9 mouse cellular contexts compared by ENCODE assay signal in genomic region chr7:134381407-134381861, GRCm38 (mm10). TPM values are rescaled to one million over a fixed set of nuclear protein-coding genes. Genes with fewer than 3 reads are reported as not detected.
DNase-seq lines count a peak whose midpoint lies in the region; ATAC-seq lines count a peak whose summit lies in the region.
"Had no signal": no experiment of that assay in that cellular context is flagged by ENCODE, and none has a peak within 500 bp of the region (broad histone marks: within the 10 kb centered on the region; RNA-seq: fewer than 3 reads in every experiment).

No protein-coding gene starts in this region.

- intact Hi-C loops in heart, postnatal 25 days (cut with DNase I) = no loop called here

- no peak for DNase-seq in forebrain, embryonic 10.5 days (ENCODE audit: extremely low spot score, low spot score)
- peak; percentile 5 for DNase-seq in WW6 (ENCODE audit: low read depth, low spot score)
- peak; percentile 34 for DNase-seq in heart, postnatal 25 days (ENCODE audit: low spot score)
- peak; percentile 84 to 86 for DNase-seq in left cerebral cortex, adult 18-20 months (ENCODE audit: low spot score in 2 of 2)
- peak; percentile 79 for DNase-seq in ovary, adult 18-20 months (ENCODE audit: low spot score)
- peak; percentile 59 to 85 for DNase-seq in urinary bladder, postnatal 4 days (ENCODE audit: low spot score in 2 of 2)

- peaks cover 16% of the 10 kb centered on the region for H3K4me1 ChIP-seq in forebrain, embryonic 15.5 days
- 0 out of 2 replicates have a peak, but pooled peaks cover 3% of the 10 kb centered on the region for H3K4me1 ChIP-seq in forebrain, embryonic 10.5 days
- H3K4me1 ChIP-seq in embryonic facial prominence, embryonic 13.5 days = peaks cover 30% of the 10 kb centered on the region
- H3K4me1 ChIP-seq: liver, embryonic 15.5 days had no signal

- 30% methylated on average over 4 of the region's 4 CpGs for WGBS in forebrain, embryonic 15.5 days
- 57% methylated on average over 4 of the region's 4 CpGs for WGBS in forebrain, embryonic 10.5 days
- WGBS in embryonic facial prominence, embryonic 13.5 days = 20% methylated on average over 4 of the region's 4 CpGs

- no peaks in the 10 kb centered on the region for H3K9me3 ChIP-seq in forebrain, embryonic 15.5 days
- H3K9me3 ChIP-seq in forebrain, embryonic 10.5 days = no peaks in the 10 kb centered on the region
- no peaks in the 10 kb centered on the region for H3K9me3 ChIP-seq in embryonic facial prominence, embryonic 13.5 days
- H3K9me3 ChIP-seq: liver, embryonic 15.5 days had no signal

- H3K9ac ChIP-seq in forebrain, embryonic 15.5 days (replicated peaks) = no peak overlapping the region
- no peak overlapping the region for H3K9ac ChIP-seq in embryonic facial prominence, embryonic 13.5 days
- H3K9ac ChIP-seq: liver, embryonic 15.5 days had no signal

- H3K27ac ChIP-seq in forebrain, embryonic 15.5 days (replicated peaks) = peak overlapping the region; percentile 55
- no peak overlapping the region for H3K27ac ChIP-seq in forebrain, embryonic 10.5 days
- peak overlapping the region; percentile 64 for H3K27ac ChIP-seq in embryonic facial prominence, embryonic 13.5 days
- H3K27ac ChIP-seq: liver, embryonic 15.5 days had no signal

- H3K27me3 ChIP-seq in forebrain, embryonic 15.5 days = no peaks in the 10 kb centered on the region
- H3K27me3 ChIP-seq in forebrain, embryonic 10.5 days (ENCODE audit: poor library complexity, severe bottlenecking) = no peaks in the 10 kb centered on the region
- no peaks in the 10 kb centered on the region for H3K27me3 ChIP-seq in embryonic facial prominence, embryonic 13.5 days
- H3K27me3 ChIP-seq: liver, embryonic 15.5 days had no signal

- no peak overlapping the region for H3K4me3 ChIP-seq in forebrain, embryonic 15.5 days
- H3K4me3 ChIP-seq in forebrain, embryonic 10.5 days = no peak overlapping the region
- no peak overlapping the region for H3K4me3 ChIP-seq in embryonic facial prominence, embryonic 13.5 days
- H3K4me3 ChIP-seq: liver, embryonic 15.5 days had no signal

- H3K4me2 ChIP-seq in forebrain, embryonic 15.5 days (replicated peaks) = no peak overlapping the region
- peak overlapping the region; percentile 24 for H3K4me2 ChIP-seq in embryonic facial prominence, embryonic 13.5 days
- H3K4me2 ChIP-seq: liver, embryonic 15.5 days had no signal

- ATAC-seq in forebrain, embryonic 15.5 days (replicated peaks) = peak; percentile 67
- ATAC-seq in embryonic facial prominence, embryonic 13.5 days (ENCODE audit: insufficient number of reproducible peaks, insufficient read depth, low FRiP score, low TSS enrichment, low read depth) = no peak

- H3K36me3 ChIP-seq in forebrain, embryonic 15.5 days = no peaks in the 10 kb centered on the region
- no peaks in the 10 kb centered on the region for H3K36me3 ChIP-seq in forebrain, embryonic 10.5 days (replicated peaks)
- H3K36me3 ChIP-seq in embryonic facial prominence, embryonic 13.5 days = no peaks in the 10 kb centered on the region
- H3K36me3 ChIP-seq: liver, embryonic 15.5 days had no signal

RNA-seq across cellular contexts. Expression of gene D7Ertd443e, which starts 4.0 kb away (rescaled TPM):
- polyA plus RNA-seq in forebrain, embryonic 15.5 days (2015; fragmentation: Nextera tagmentation; extraction: Ambion mirVana) = not detected in 2 replicates
- not detected in 2 replicates for polyA plus RNA-seq in forebrain, embryonic 10.5 days (2016; fragmentation: Nextera tagmentation; extraction: Ambion mirVana)
- polyA plus RNA-seq in embryonic facial prominence, embryonic 13.5 days (2015; fragmentation: Nextera tagmentation; extraction: Ambion mirVana) = 0.08 and 0.14 TPM in 2 replicates
- total RNA-seq in heart, postnatal 25 days (2021) = 1 to 10 TPM; 1.9 to 3.0 TPM
- 1 to 10 TPM; 5.2 to 5.5 TPM for total RNA-seq in left cerebral cortex, adult 18-20 months (2021)
- polyA plus RNA-seq: liver, embryonic 15.5 days had no signal
